Mouse (Mus musculus) limb, embryonic 11.5 days (tissue): ENCODE data around the gene 4921530L21Rik. TPM values are rescaled to one million over a fixed set of nuclear protein-coding genes. Genes with fewer than 3 reads are reported as not detected.

ENCODE experiments used
- ATAC-seq: fragments of 200-750 bp; cut with Nextera tagmentation; 2 replicates; pipeline ENCODE4 v1.8.0; 2017; ENCODE audit warnings: low read depth; ENCODE audit not compliant: insufficient number of reproducible peaks, low FRiP score, low TSS enrichment
- DNase-seq: peaks from one replicate; pipeline ENCODE4 v3.0.0-alpha.2; 2015; ENCODE audit warnings: low spot score
- H3K27ac ChIP-seq: fragments of 300-500 bp; sonication (generic); replicated peaks from 2 replicates; pipeline ENCODE4 v1.5.1; 2014; ENCODE audit warnings: low read depth, mild to moderate bottlenecking, low read length
- H3K27me3 ChIP-seq: fragments of 300-500 bp; sonication (generic); 2 replicates; pipeline ENCODE4 v1.6.1; 2014; ENCODE audit warnings: mild to moderate bottlenecking, low read length, mixed read lengths; ENCODE audit not compliant: control insufficient read depth, insufficient read depth
- H3K36me3 ChIP-seq: fragments of 300-500 bp; sonication (generic); 2 replicates; pipeline ENCODE4 v1.6.1; 2014; ENCODE audit warnings: mild to moderate bottlenecking, low read length, moderate library complexity, mixed read lengths; ENCODE audit not compliant: control insufficient read depth, insufficient read depth
- H3K4me1 ChIP-seq: fragments of 300-500 bp; sonication (generic); 2 replicates; pipeline ENCODE4 v1.6.1; 2014; ENCODE audit warnings: low read length, mixed read lengths; ENCODE audit not compliant: control insufficient read depth, insufficient read depth
- H3K4me2 ChIP-seq: fragments of 300-500 bp; sonication (generic); 2 replicates; pipeline ENCODE4 v1.6.1; 2014; ENCODE audit warnings: low read depth, mild to moderate bottlenecking, moderate library complexity; ENCODE audit not compliant: severe bottlenecking
- H3K4me3 ChIP-seq: fragments of 300-500 bp; sonication (generic); 2 replicates; pipeline ENCODE4 v1.5.1; 2014; ENCODE audit warnings: low read depth, low read length
- H3K9ac ChIP-seq: fragments of 300-500 bp; sonication (generic); 2 replicates; pipeline ENCODE4 v1.6.1; 2014; ENCODE audit warnings: mild to moderate bottlenecking, low read length
- H3K9me3 ChIP-seq: fragments of 300-500 bp; sonication (generic); 2 replicates; pipeline ENCODE4 v1.6.1; 2016; ENCODE audit warnings: low read length; ENCODE audit not compliant: control insufficient read depth
- WGBS: fragments of 180-500 bp; shearing (Covaris S2); extraction: QIAGEN DNeasy Blood & Tissue Kit; methylation state at CpG from one replicate; pipeline ENCODE4 v1.1.7; 2014; 5-methylcytosine and 5-hydroxymethylcytosine counted together
- polyA plus RNA-seq: library from polyadenylated mRNA; unstranded; fragments of >200 nt; fragmentation: Nextera tagmentation; extraction: Ambion mirVana; gene quantifications from 2 replicates; pipeline ENCODE4 v1.2.1, GENCODE M21; 2014

The 4921530L21Rik gene
- not detected in 2 replicates for polyA plus RNA-seq

GRCm38 (mm10) chr14:95880954-95881353 lies at the start of gene 4921530L21Rik:
Gene 4921530L21Rik (plus strand): TSS chr14:95881254.
- Histone ChIP-seq H3K27me3 (no peaks in the 10 kb centered on the region), H3K4me3 (no peak within 1 kb of the TSS), H3K4me2 (no peak within 1 kb of the TSS), H3K9ac (no peak within 1 kb of the TSS), H3K9me3 (no peaks in the 10 kb centered on the region), H3K36me3 (no peaks in the 10 kb centered on the region), H3K4me1 (no peaks in the 10 kb centered on the region), H3K27ac (no peak within 1 kb of the TSS)
- WGBS = 94% methylated on average over 1 of the region's 1 CpGs
- no peak for DNase-seq
- ATAC-seq = no peak

- Histone ChIP-seq H3K4me3 (no peak overlapping the region), H3K27ac (no peak overlapping the region), H3K4me1 (no peaks in the 10 kb centered on the region), H3K36me3 (no peaks in the 10 kb centered on the region), H3K4me2 (no peak overlapping the region), H3K9me3 (no peaks in the 10 kb centered on the region), H3K27me3 (no peaks in the 10 kb centered on the region), H3K9ac (no peak overlapping the region)
- 59% methylated on average over 3 of the region's 3 CpGs for WGBS
- ATAC-seq (no peak), DNase-seq (no peak)
Observed at GRCm38 (mm10) chr14:95833866-95834265, 47.2 kb upstream of the 4921530L21Rik start.

GRCm38 (mm10) chr14:95862981-95863380 lies 18.1 kb upstream of the 4921530L21Rik start:
- 0 out of 2 replicates have a peak, but pooled peaks have one; percentile 40 for ATAC-seq
- H3K27me3 ChIP-seq = peaks cover 6% of the 10 kb centered on the region; the same call in 1 of the 2 replicates

GRCm38 (mm10) chr14:95865676-95866416 lies 15.2 kb upstream of the 4921530L21Rik start:
- Histone ChIP-seq H3K9ac (no peak overlapping the region), H3K36me3 (no peaks in the 10 kb centered on the region), H3K4me2 (no peak overlapping the region), H3K4me3 (no peak overlapping the region), H3K27me3 (peaks cover 6% of the 10 kb centered on the region; the same call in 1 of the 2 replicates), H3K9me3 (no peaks in the 10 kb centered on the region), H3K27ac (no peak overlapping the region), H3K4me1 (no peaks in the 10 kb centered on the region)
- WGBS = 87% methylated on average over 7 of the region's 7 CpGs
- ATAC-seq (no peak), DNase-seq (no peak)

More at GRCm38 (mm10) chr14:95862981-95863380, 18.1 kb upstream of the 4921530L21Rik start:
- Histone ChIP-seq H3K9ac (no peak overlapping the region), H3K9me3 (no peaks in the 10 kb centered on the region), H3K36me3 (no peaks in the 10 kb centered on the region), H3K4me2 (no peak overlapping the region), H3K4me1 (no peaks in the 10 kb centered on the region), H3K4me3 (no peak overlapping the region), H3K27ac (no peak overlapping the region)
- peak; percentile 67 for DNase-seq
- WGBS = 35% methylated on average over 3 of the region's 3 CpGs

GRCm38 (mm10) chr14:95872020-95872419 lies 9.0 kb upstream of the 4921530L21Rik start:
- ATAC-seq (no peak), DNase-seq (no peak)
- Histone ChIP-seq H3K4me3 (no peak overlapping the region), H3K36me3 (no peaks in the 10 kb centered on the region), H3K4me2 (no peak overlapping the region), H3K27ac (no peak overlapping the region), H3K9me3 (no peaks in the 10 kb centered on the region), H3K9ac (no peak overlapping the region), H3K4me1 (no peaks in the 10 kb centered on the region), H3K27me3 (peaks cover 4% of the 10 kb centered on the region; the same call in 1 of the 2 replicates)
- WGBS = 56% methylated on average over 5 of the region's 5 CpGs

- no peak for DNase-seq
- no peak overlapping the region for H3K9ac ChIP-seq
- WGBS = 72% methylated on average over 3 of the region's 3 CpGs
Observed at GRCm38 (mm10) chr14:95876785-95877510, 4.1 kb upstream of the 4921530L21Rik start.

GRCm38 (mm10) chr14:95877548-95877947 lies 3.5 kb upstream of the 4921530L21Rik start:
- H3K36me3 ChIP-seq = no peaks in the 10 kb centered on the region
- H3K9me3 ChIP-seq = no peaks in the 10 kb centered on the region
- H3K9ac ChIP-seq = no peak overlapping the region
- H3K27ac ChIP-seq = no peak overlapping the region
- no peak overlapping the region for H3K4me2 ChIP-seq
- 96% methylated on average over 1 of the region's 1 CpGs for WGBS
- H3K27me3 ChIP-seq = no peaks in the 10 kb centered on the region
- no peak overlapping the region for H3K4me3 ChIP-seq
- no peak for ATAC-seq
- H3K4me1 ChIP-seq = no peaks in the 10 kb centered on the region
- no peak for DNase-seq

More at GRCm38 (mm10) chr14:95876785-95877510, 4.1 kb upstream of the 4921530L21Rik start:
- ATAC-seq = no peak
- Histone ChIP-seq H3K9me3 (no peaks in the 10 kb centered on the region), H3K4me2 (no peak overlapping the region), H3K36me3 (no peaks in the 10 kb centered on the region), H3K4me3 (no peak overlapping the region), H3K27ac (no peak overlapping the region), H3K27me3 (no peaks in the 10 kb centered on the region), H3K4me1 (no peaks in the 10 kb centered on the region)

GRCm38 (mm10) chr14:95899458-95899857 lies 18.4 kb downstream of the 4921530L21Rik start:
- ATAC-seq (no peak), DNase-seq (no peak)
- Histone ChIP-seq H3K9ac (no peak overlapping the region), H3K27ac (no peak overlapping the region), H3K27me3 (no peaks in the 10 kb centered on the region), H3K9me3 (no peaks in the 10 kb centered on the region), H3K36me3 (no peaks in the 10 kb centered on the region), H3K4me3 (no peak overlapping the region), H3K4me1 (no peaks in the 10 kb centered on the region), H3K4me2 (no peak overlapping the region)
- WGBS = 90% methylated on average over 6 of the region's 6 CpGs
